Mouse (Mus musculus): ENCODE measurements around the gene Mtpn. TPM values are rescaled to one million over a fixed set of nuclear protein-coding genes. Genes with fewer than 3 reads are reported as not detected.

Mtpn gene
- total RNA-seq, 2 experiments from 2014 or later: 313 to 317 TPM

Small RNA genes lying within 50 kb of the gene (microRNA-seq; reads per million reads assigned to microRNA genes)
- gene Gm23053: 0 reads per million in 2 experiments

Other genes starting within 250 kb of the Mtpn start
- 1 to 10 TPM; 5.7 to 6.4 TPM for gene Slc13a4, start 231.8 kb downstream of the Mtpn start, total RNA-seq (2021)
- gene Fam180a, start 213.7 kb downstream of the Mtpn start, total RNA-seq (2021): 1 to 10 TPM; 1.8 to 2.1 TPM

All from layer of hippocampus, postnatal 10 days (tissue).